Mouse (Mus musculus) erythroblast, adult 5-6 weeks (primary cell): ENCODE measurements around the gene Nmt1. TPM values are rescaled to one million over a fixed set of nuclear protein-coding genes. Genes with fewer than 3 reads are reported as not detected.

ENCODE experiments used
- ATAC-seq: replicated peaks from 2 replicates; pipeline ENCODE4 v1.8.0; 2016; ENCODE audit warnings: moderate number of reproducible peaks, mild to moderate bottlenecking, moderate TSS enrichment, inconsistent platforms; ENCODE audit not compliant: poor library complexity, low FRiP score, severe bottlenecking
- total RNA-seq, 2 experiments: library from RNA; stranded (forward) in 1 of 2; stranded (reverse) in 1 of 2; fragments of 150-400 nt in 1 of 2; fragments of 200-764, 138-1000 nt in 1 of 2; gene quantifications; 2 replicates each; pipeline versions ENCODE4 v1.2.3 to v1.2.4; 2015 to 2017; ENCODE audit warnings: low replicate concordance in 2 of 2

The Nmt1 gene
- total RNA-seq, 2 experiments from 2014 or later, result 16.9 to 31.3 TPM

- no peak for ATAC-seq
Observed at GRCm38 (mm10) chr11:103004852-103005251, 23.1 kb upstream of the Nmt1 start.

DNA sequence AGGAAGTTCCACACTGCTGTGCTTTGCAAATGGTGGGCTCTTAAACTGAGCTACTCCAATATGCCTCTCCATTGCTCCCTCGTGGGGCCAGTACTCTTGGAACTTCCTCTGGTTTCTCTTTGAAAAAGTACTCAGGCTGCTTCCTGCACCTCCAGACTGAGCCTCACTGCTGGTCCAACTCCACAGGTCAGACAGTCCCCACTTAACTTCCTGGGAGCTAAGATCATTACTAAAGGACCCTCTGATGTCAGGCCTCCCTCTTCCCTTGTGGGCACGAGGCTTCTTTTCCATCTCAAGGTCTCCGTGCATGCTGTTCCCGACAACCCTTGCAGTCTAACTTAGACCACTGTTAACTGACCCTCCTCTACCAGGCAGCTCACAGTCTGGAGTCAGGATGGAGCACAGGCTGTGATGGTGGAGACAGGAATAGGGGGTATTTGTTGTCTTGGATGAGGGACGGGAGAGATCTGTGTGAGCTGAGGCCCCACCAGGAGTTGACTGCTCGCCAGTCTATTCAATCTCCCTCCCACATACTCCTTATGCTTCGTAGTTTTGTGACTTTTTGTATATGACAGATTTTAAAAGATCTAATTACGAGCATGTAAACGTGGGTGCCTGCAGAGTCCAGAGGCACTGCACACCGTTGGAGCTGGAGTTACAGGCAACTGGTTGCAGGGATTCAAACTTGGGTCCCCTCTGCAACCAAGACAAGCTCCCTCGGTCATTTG, 22.6 kb upstream of the Nmt1 start:
- no peak for ATAC-seq

DNA sequence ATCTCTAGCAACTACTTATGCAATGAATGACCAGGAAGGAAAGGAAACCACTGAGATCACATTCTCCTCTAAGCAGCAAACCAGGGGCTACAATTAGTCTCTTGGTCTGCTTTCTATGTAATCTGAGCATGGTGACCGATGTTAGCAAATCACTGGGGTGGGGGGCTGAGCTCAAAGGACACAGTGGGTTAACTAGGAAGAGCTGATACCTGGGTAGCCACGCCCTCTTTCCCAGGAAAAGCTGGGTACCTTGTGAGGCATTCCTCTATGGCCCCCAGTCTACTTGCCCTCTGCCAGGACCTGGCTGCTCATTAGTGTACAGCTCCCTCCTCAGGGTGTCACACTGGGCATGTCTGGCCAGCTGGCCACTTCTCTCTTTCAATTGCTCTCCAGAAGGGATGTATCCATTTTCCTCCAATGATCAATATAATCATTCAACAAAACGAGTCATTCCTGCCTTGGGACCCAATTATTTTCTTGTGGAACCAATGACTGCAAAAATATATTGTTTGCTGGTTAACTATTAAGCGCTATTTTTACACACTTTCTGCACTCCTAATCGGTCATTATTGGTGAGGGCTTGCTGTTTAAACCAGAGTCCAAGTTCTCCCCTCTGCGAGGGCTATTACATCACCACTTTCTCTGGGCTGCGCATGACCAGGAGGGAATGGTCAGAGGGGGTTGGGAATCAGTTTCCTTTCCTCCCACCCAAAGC, 21.5 kb upstream of the Nmt1 start:
- no peak for ATAC-seq

GRCm38 (mm10) chr11:103007001-103007340, 21.0 kb upstream of the Nmt1 start:
- no peak for ATAC-seq

DNA sequence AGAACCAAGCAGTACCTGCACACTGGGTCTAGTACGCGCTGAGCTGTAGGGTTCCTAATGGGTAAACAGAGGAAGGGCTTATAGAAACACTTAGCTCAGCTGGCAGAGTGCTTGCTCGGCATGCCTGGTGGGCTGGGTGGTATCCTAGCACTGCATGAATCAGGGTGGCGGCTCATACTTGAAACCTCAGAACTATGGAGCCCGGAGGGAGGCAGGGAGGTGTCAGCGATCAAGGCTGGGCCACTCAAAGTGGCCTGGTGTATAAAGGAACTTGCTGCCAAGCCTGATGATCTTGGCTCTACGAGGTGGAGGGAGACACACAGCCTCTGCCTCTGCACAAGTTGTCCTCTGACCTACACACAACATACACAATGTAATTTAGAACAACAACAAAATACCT, 19.4 kb upstream of the Nmt1 start:
- no peak for ATAC-seq

DNA sequence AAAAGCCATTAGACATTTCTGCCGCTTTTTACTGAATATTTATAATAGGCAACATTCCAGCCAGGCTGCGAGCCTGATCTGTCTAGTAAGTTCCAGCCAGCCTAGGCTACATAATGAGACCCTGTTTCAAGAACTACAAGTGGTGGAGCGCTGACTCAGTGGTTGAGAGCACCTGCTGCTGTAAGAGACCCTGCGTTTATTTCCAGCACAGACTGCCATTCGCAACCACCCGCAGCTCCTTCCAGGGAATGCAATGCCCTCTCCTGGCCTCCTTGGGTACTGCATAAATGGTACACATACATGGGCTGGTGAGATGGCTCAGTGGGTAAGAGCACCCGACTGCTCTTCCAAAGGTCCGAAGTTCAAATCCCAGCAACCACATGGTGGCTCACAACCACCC, 18.8 kb upstream of the Nmt1 start:
- 0 out of 2 replicates have a peak, but pooled peaks have one; percentile 47 for ATAC-seq

GRCm38 (mm10) chr11:103010454-103011205, 17.4 kb upstream of the Nmt1 start:
- no peak for ATAC-seq

GRCm38 (mm10) chr11:103011206-103011497, 16.8 kb upstream of the Nmt1 start:
- no peak for ATAC-seq

- ATAC-seq, result no peak
Observed at GRCm38 (mm10) chr11:103015881-103016825, 11.8 kb upstream of the Nmt1 start.

DNA sequence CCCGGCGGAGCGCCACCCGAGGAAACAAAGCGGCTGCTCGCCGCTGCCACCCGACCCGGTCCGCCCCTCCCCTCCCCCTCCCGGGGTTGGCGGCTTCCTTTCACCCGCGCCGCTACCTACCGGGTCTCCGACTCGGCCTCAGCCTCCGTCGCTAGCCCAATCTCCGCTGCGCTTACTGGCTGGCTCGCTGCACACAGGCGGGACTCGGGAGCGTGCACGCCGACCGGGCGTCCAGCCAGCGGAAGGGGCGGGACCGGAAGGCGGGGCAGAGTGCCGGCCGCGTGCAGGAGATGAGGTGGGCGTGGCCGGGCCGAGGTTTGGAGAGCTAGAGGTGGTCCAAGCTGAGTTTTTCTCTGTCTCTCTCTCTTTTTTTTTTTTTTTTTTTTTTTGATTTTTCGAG, 11.1 kb upstream of the Nmt1 start:
- peak; percentile 100 for ATAC-seq

DNA sequence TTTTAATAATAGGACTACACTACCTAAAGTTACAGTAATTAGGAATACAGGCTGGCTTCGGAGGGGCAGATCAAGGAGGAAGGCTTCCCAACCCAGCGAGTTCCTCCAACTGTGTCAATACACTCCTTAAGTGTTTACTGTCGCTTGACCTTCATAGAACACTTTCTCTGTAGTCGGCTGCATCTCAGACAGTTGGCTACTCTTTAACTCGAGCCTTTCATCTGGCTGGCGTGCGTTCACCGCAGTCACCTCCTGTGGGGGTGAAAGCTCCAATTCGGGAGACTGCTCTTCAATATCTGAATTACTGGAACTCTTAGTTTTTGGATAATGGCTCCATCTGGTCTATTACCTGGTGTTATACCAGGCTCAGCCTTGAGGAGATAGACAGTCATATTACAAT, 10.3 kb upstream of the Nmt1 start:
- no peak for ATAC-seq

DNA sequence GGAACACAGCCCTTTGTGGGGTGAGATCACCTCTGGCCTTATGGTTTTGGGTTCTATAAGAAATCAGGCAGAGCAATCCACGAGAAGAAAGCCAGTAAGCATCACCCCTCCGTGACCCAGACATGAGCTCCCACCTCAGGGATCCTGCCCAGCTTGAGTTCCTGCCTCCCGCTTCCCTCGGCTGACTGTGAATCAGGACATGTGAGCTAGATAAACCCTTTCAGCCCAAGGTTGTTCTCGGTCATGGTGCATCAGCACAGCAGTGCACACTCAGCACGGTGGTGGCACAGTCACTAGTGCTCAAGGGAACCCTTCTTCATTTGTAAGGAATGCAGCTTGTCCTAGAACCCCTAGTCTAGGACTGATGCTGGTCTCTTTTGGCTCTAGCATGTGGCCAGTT, 9.1 kb upstream of the Nmt1 start:
- ATAC-seq, result no peak

- no peak for ATAC-seq
Observed at GRCm38 (mm10) chr11:103019325-103019724, 8.7 kb upstream of the Nmt1 start.

DNA sequence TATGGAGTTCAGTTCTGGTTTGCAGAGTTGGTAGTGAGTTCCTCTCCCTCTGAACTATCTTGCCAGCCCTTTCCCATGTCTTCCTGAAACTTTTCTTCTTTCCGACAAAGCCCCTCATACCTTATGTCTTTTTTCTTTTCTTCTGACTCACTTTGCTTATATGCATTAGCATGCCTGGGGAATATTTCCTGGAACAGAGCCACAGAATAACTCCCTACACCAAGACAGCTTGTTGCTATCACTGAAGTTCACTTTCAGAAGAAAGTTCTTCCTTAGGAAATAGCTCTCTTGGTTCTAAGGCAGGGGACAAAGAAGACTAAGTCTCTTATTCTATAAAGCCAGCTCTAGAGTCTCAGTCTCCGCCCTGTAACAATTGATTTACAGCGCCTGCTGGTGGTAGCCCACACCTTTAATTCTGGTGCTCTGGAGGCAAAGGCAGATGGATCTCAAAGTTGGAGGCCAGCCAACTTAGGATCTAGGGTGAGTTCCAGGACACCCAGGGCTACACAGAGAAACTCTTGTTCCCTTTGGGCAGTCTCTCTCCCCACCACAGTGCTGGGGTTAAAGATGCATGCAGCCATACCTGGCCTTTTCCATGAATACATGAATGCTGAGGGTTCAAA, 7.2 kb upstream of the Nmt1 start:
- no peak for ATAC-seq

DNA sequence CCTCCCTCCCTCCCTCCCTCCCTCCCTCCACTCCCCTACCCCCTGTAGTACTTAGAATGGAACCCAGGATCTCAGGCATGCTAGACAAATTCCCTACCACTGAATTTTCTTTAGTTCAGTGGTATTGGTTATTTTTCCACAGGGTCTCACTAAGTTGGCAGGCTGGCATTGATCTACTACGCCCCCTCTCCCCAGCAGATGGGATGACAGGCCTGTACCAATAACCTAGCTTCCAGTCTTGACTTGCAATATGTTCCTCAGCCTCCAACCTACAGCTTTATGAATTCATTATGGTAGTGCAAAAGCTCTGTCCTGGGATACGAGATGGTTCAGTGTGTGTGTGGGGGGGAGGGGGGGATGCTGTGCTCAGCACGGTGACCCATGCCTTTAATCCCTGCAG, 4.0 kb upstream of the Nmt1 start:
- ATAC-seq, result no peak

DNA sequence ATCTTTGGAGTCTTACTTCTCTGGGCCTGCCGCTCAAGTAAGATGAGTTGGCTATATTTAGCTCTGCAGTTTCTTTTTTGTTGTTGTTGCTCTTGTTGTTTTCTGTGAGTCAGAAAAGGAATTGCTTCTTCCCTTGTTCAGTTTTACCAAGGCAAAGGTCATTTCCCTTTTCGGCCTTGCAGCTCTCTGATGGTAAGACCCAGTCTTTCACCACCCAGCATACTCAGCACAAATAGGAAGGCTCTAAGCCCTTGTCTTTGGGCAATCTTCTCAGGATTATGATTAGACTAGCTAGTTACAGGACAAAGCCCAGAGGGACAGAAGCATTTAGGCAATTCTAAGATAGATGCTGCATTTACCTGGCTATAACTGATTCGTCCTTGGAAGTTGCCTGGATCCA, 1.1 kb upstream of the Nmt1 start:
- ATAC-seq, result no peak

DNA sequence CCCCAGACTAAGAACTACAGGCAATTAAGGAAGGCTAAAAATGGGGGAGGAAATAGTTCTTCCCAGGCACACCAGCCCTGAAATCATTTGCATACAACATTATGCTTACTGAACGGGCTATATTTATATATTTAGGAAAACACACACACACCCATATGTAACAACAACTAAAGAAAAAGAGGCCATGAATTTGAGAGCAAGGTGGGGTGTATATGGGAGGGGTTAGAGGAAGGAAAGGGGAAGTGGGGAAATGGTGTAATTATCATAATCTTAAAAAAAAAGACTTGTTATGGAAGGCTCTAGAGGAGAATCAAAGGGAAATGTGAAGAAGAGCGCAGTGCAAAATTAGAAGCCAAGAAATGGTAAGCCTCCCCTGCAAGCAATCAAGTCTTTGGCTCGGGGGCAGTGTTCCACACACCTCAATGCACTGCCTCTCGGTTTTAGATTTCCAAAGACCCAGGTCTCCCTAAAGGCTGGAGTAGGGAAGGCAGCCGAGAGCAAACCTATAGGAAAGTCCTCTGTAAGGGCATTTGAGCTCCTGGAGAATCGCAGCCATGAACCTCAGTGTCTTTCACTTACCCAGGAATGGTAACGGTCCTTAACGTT, 317 bp upstream of the Nmt1 start:
- ATAC-seq, result no peak

DNA sequence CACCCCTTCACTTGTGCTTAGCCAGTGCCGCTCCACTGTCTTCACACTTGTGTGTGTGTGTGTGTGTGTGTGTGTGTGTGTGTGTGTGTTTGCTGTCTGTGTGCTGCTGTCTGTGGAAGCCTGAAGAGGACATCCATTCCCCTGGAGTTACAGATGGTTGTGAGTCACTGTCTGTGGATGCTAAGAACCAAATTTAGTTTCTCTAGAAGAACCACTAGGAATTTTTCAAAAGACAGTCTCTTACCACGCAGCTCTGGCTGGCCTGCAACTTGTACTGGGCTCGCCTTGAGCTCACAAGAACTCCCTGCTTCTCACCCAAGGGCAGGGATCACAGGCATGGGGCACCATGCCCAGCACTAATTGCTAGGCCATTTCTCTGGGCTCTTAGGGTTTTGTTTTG, 5.0 kb downstream of the Nmt1 start:
- no peak for ATAC-seq

- ATAC-seq, result no peak
Observed at GRCm38 (mm10) chr11:103035007-103035406, 7.0 kb downstream of the Nmt1 start.
